Mouse (Mus musculus): ENCODE measurements around the gene Fryl. TPM values are rescaled to one million over a fixed set of nuclear protein-coding genes. Genes with fewer than 3 reads are reported as not detected.

Fryl gene
- polyA plus RNA-seq, 1 experiment from 2014 or later = 38.7 TPM

DNA sequence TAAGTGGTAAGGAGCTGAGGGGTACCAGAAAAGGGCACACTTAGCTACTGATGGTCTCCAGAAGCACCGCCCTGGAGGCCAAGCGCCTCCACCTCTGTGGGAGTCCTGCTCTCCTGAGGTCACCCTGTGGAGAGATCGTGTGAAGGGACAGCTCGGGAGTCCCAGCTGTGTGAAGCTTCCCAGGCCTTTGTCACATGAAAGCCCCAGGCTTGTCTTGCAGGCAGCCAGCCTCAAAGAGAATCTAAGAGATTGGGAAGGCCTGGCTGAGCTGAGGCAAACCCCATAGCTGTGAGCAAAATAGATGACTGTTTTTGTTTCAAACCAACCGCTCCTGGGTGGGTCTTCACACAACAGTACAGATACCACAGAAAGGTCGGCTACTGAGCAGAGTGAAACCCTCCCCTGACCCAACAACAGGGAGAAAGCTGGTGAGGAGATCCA lies 19.5 kb downstream of the Fryl start:
- 0 out of 2 replicates have a peak overlapping the region, but pooled peaks have one; percentile 14 for H3K9ac ChIP-seq
- 14% methylated on average over 6 of the region's 6 CpGs for WGBS
- no peaks in the 10 kb centered on the region for H3K27me3 ChIP-seq (replicated peaks)
- ATAC-seq (ENCODE audit: insufficient number of reproducible peaks, low FRiP score) = peak; percentile 72
- H3K4me3 ChIP-seq = no peak overlapping the region
- H3K36me3 ChIP-seq = no peaks in the 10 kb centered on the region
- H3K9me3 ChIP-seq (replicated peaks) = no peaks in the 10 kb centered on the region
- H3K4me2 ChIP-seq = peak overlapping the region; percentile 24
- peak overlapping the region; percentile 86 for H3K27ac ChIP-seq (ENCODE audit: poor library complexity, severe bottlenecking)
- peaks cover 53% of the 10 kb centered on the region for H3K4me1 ChIP-seq (replicated peaks)

DNA sequence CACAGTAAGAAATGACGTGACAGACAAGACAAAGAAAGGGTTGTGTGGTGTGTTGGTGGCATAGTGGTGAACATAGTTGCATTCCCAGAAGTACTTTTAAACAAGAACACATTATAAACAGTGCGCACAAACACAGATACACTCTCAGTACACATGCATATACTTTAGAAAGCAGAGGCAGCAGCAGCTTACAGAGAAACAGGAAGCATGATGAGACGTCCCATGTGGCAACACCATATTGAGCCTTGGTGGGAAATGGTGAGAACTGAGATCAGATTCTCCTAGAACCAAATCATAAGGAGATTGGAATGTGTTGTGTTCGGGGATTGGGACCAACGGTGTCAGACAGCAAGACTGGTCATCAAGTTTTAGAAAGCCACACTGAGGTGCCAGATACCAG lies 21.2 kb downstream of the Fryl start:
- WGBS = 72% methylated on average over 5 of the region's 5 CpGs
- no peaks in the 10 kb centered on the region for H3K36me3 ChIP-seq
- no peaks in the 10 kb centered on the region for H3K9me3 ChIP-seq (replicated peaks)
- H3K27ac ChIP-seq (ENCODE audit: poor library complexity, severe bottlenecking) = no peak overlapping the region
- no peak overlapping the region for H3K4me2 ChIP-seq
- no peaks in the 10 kb centered on the region for H3K27me3 ChIP-seq (replicated peaks)
- no peak overlapping the region for H3K4me3 ChIP-seq
- peaks cover 70% of the 10 kb centered on the region for H3K4me1 ChIP-seq (replicated peaks)
- H3K9ac ChIP-seq = no peak overlapping the region
- no peak for ATAC-seq (ENCODE audit: insufficient number of reproducible peaks, low FRiP score)

DNA sequence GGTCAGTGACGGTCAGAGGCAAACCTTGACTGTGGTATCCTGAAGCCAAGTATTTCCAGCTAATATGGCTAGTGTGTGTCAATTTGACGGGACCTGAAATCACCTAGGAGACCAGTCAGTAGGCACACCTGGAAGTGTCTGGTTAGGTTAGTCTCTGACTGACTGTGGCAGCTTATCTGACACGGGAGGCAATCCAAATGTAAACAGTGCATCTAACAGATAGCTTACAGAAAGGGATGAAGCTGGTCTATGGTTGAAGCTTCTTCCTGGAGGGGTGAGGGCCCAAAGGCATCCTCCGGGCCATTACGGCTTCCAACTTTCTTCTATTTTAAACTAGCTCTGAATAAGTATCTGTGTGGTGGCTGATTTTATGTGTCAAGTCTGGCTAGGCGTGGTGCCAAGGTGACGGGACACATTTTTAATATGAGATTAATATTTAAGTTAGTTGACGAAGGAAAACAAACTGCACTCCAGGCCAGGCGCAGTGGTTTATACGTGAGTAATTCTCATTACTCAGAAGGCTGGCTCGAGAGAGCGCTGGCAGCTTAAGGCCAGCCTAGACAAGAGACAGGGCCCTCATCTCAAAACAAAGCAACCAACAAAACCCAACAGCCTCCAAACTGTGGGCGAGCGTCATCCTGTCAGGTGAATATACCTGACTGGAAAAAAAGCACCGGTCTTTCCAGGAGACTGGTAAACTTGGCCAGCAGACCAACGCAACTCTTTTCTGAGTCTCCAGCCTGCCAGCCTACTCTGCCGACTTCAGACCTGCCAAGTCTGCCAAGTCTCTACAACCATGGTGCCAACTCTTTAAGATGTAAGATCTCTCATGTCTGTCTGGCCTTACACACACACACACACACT lies 23.2 kb downstream of the Fryl start:
- Histone ChIP-seq H3K27ac (ENCODE audit: poor library complexity, severe bottlenecking) (peak overlapping the region; percentile 87), H3K27me3 (replicated peaks) (no peaks in the 10 kb centered on the region), H3K4me3 (no peak overlapping the region), H3K9me3 (replicated peaks) (no peaks in the 10 kb centered on the region), H3K4me2 (peak overlapping the region; percentile 61; the same call in 1 of the 2 replicates), H3K9ac (no peak overlapping the region), H3K4me1 (replicated peaks) (peaks cover 85% of the 10 kb centered on the region), H3K36me3 (no peaks in the 10 kb centered on the region)
- ATAC-seq (ENCODE audit: insufficient number of reproducible peaks, low FRiP score) = no peak
- 66% methylated on average over 17 of the region's 17 CpGs for WGBS

DNA sequence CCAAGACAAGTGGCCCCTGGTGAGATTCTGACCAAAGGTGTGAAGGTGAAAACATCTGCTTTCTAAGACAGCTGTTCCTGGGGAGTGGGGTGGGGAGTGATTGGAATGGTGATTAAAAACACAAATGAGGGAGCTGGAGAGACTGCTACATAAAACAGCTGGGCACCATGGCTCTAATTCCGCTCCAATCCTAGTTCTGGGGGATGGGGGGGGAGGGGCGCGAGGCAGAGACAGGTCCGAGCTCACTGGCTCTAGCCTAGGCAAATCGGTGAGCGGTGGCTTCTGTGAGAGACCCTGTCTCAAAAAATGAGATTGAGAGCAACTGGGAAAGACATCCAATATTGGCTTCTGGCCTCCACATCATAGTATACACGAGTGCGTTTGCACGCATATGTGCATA lies 24.2 kb downstream of the Fryl start:
- Histone ChIP-seq H3K36me3 (no peaks in the 10 kb centered on the region), H3K27ac (ENCODE audit: poor library complexity, severe bottlenecking) (peak overlapping the region; percentile 87), H3K27me3 (replicated peaks) (no peaks in the 10 kb centered on the region), H3K9me3 (replicated peaks) (no peaks in the 10 kb centered on the region), H3K9ac (peak overlapping the region; percentile 56), H3K4me3 (peak overlapping the region; percentile 17; the same call in 1 of the 2 replicates), H3K4me2 (peak overlapping the region; percentile 61), H3K4me1 (replicated peaks) (peaks cover 86% of the 10 kb centered on the region)
- no peak for ATAC-seq (ENCODE audit: insufficient number of reproducible peaks, low FRiP score)
- 16% methylated on average over 9 of the region's 9 CpGs for WGBS

DNA sequence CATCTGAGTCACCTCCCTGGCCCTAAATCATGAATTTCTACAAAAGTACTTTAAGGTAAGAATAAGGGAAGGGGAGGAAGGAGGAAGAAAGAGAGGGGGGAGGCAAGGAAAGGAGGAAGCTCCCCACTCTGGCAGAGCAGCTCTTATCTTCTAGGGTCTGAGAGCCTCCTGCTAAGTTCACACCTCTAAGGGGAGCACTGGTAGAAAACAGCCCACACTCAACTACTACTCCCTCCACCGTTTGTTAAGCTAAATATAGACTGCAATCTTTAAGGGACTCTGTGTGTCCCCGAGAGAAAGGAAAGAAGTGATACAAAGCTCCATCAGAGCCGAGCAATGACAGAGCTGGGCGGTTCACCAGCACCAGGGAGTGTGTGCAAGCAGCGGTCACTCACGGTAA lies 24.6 kb downstream of the Fryl start:
- WGBS = 3% methylated on average over 6 of the region's 6 CpGs
- peak; percentile 49; the same call in 1 of the 2 replicates for ATAC-seq (ENCODE audit: insufficient number of reproducible peaks, low FRiP score)
- Histone ChIP-seq H3K27me3 (replicated peaks) (no peaks in the 10 kb centered on the region), H3K9ac (peak overlapping the region; percentile 56), H3K9me3 (replicated peaks) (no peaks in the 10 kb centered on the region), H3K27ac (ENCODE audit: poor library complexity, severe bottlenecking) (peak overlapping the region; percentile 87), H3K4me3 (no peak overlapping the region), H3K36me3 (no peaks in the 10 kb centered on the region), H3K4me1 (replicated peaks) (peaks cover 86% of the 10 kb centered on the region), H3K4me2 (peak overlapping the region; percentile 61)

DNA sequence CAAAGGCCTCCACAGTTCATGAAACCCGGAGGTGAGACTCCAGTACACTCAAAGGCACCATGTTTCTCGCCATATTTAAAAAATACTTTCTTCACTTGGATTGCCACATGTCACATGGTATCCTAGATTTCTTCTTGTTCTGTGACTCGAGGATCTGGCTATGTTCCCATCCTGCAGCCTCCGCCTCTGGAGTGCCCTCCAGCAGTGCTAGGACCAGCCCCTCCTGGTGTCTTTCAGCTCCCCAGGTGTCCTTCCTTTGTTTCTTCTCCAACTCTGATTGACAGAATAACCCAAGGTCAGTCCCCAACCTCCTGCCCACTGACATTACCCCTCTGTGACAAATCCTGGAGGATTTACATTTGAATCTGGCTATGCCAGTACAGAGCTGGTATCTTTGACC lies 26.2 kb downstream of the Fryl start:
- Histone ChIP-seq H3K4me3 (no peak overlapping the region), H3K4me1 (replicated peaks) (peaks cover 82% of the 10 kb centered on the region), H3K36me3 (no peaks in the 10 kb centered on the region), H3K9me3 (replicated peaks) (no peaks in the 10 kb centered on the region), H3K27me3 (replicated peaks) (no peaks in the 10 kb centered on the region), H3K27ac (ENCODE audit: poor library complexity, severe bottlenecking) (no peak overlapping the region; the same call in 1 of the 2 replicates), H3K9ac (no peak overlapping the region), H3K4me2 (no peak overlapping the region)
- no peak for ATAC-seq (ENCODE audit: insufficient number of reproducible peaks, low FRiP score)
- WGBS = 58% methylated on average over 4 of the region's 4 CpGs

DNA sequence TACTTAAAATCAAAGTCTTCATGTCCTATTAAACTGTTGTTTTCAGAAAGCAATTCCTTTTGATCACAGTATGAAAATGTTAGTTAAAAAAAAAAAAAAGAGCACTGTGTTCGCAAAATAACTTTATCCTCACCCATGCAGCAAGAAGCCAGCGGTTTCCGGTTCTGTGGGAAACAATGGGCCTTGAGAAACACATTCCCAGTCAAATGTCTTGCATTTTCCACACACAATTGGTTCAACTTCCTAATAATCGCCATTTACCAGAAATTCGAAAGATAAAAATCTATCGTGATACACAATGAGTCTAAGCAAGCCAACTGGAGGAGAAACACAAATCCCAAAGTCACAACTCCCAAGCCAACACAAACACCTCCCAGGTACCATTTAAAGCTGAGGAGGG lies 27.0 kb downstream of the Fryl start:
- H3K4me2 ChIP-seq = no peak overlapping the region
- H3K9ac ChIP-seq = no peak overlapping the region
- no peak for ATAC-seq (ENCODE audit: insufficient number of reproducible peaks, low FRiP score)
- peak overlapping the region; percentile 20; the same call in 1 of the 2 replicates for H3K27ac ChIP-seq (ENCODE audit: poor library complexity, severe bottlenecking)
- H3K4me1 ChIP-seq (replicated peaks) = peaks cover 77% of the 10 kb centered on the region
- no peaks in the 10 kb centered on the region for H3K9me3 ChIP-seq (replicated peaks)
- no peaks in the 10 kb centered on the region for H3K36me3 ChIP-seq
- H3K27me3 ChIP-seq (replicated peaks) = no peaks in the 10 kb centered on the region
- 52% methylated on average over 6 of the region's 6 CpGs for WGBS
- H3K4me3 ChIP-seq = no peak overlapping the region

DNA sequence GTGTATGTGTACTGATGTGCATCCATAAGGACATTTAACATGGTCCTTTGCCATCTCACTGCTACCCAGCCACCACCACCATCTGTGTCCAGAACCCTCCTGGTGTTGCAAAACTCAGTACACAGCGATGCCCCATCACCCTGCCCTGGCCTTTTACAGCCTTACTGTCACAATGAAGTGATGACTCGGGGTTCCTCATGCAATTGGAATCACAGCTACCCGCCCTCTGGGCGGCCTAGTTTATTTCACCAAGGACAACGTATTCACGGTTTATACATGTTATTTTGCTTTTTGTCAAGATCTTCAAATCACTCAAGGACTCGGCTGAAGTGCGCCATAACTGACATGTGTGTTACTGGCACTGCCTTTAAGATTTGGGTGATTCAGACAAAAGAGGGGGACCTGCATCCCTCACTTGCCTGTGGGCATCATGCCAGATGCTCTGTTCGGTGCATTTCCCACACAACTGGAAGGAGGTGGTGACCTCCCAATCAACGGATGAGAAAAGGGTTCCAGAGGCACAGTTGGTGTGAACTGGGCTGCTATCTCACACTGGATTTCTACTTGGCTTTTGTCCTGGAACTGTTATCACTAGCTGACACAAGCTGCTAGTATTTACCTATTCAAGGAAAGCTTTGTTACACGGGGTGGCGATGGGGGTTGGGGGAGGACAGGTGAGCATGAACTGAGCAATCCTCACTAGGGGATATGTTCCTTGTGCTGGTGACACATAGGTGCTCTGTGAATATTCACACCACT lies 27.9 kb downstream of the Fryl start:
- Histone ChIP-seq H3K4me2 (no peak overlapping the region), H3K27me3 (replicated peaks) (no peaks in the 10 kb centered on the region), H3K36me3 (no peaks in the 10 kb centered on the region), H3K4me3 (no peak overlapping the region), H3K9ac (no peak overlapping the region), H3K27ac (ENCODE audit: poor library complexity, severe bottlenecking) (peak overlapping the region; percentile 58; the same call in 1 of the 2 replicates), H3K4me1 (replicated peaks) (peaks cover 68% of the 10 kb centered on the region), H3K9me3 (replicated peaks) (no peaks in the 10 kb centered on the region)
- 60% methylated on average over 12 of the region's 12 CpGs for WGBS
- ATAC-seq (ENCODE audit: insufficient number of reproducible peaks, low FRiP score) = no peak

DNA sequence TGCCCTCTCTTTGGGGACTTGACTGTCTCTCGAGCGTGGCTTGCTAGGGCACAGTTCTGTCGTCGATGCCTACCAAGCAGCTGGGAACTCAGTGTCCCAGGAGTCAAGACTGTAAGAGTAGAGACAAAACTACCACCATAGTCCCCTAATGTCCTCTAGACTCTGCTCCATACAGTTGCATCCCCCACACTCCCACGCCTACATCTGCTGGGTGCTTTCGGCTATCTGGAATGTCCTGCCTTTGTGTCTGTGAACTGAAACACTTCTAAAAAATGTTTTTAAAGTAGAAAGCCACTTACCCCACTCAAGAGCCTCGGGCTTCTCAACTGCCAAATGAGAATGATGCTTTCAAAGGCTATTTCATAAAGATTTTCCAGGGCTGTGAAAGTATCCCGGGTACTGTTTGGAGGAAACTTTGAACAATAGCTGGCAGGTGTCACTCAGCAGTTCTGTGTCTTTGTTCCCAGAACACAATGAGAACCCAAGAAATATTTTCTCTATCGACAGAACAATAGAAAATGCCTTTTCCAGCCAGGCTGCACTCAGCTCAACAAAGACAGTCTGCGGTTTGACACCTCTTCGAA lies 28.8 kb downstream of the Fryl start:
- no peaks in the 10 kb centered on the region for H3K36me3 ChIP-seq
- H3K27ac ChIP-seq (ENCODE audit: poor library complexity, severe bottlenecking) = peak overlapping the region; percentile 58
- no peak overlapping the region for H3K4me2 ChIP-seq
- H3K4me1 ChIP-seq (replicated peaks) = peaks cover 65% of the 10 kb centered on the region
- no peaks in the 10 kb centered on the region for H3K27me3 ChIP-seq (replicated peaks)
- no peak for ATAC-seq (ENCODE audit: insufficient number of reproducible peaks, low FRiP score)
- WGBS = 49% methylated on average over 11 of the region's 11 CpGs
- H3K9me3 ChIP-seq (replicated peaks) = no peaks in the 10 kb centered on the region
- H3K9ac ChIP-seq = no peak overlapping the region
- no peak overlapping the region for H3K4me3 ChIP-seq

DNA sequence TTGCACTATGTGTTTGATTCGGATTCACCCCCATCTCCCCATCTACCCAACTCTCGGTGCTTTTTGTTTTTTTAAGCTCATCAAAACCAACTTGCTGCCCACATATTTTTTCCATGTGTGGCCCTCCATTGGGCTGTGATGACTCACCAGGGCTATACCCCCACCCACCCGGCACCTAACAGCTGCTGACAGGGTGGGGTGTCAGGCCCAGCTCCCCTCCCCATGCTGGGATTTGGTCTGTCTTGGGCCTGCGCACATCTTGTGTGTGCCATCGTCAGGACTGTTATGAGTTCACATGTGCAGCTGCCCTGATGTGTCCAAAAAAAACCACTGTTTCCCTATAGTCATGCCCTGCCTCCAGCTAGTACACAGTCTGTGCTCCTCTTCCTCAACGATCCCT lies 33.4 kb downstream of the Fryl start:
- Histone ChIP-seq H3K4me3 (no peak overlapping the region), H3K27ac (ENCODE audit: poor library complexity, severe bottlenecking) (no peak overlapping the region; the same call in 1 of the 2 replicates), H3K9ac (no peak overlapping the region), H3K36me3 (peaks cover 22% of the 10 kb centered on the region), H3K4me1 (replicated peaks) (peaks cover 27% of the 10 kb centered on the region), H3K4me2 (no peak overlapping the region), H3K27me3 (replicated peaks) (no peaks in the 10 kb centered on the region), H3K9me3 (replicated peaks) (no peaks in the 10 kb centered on the region)
- ATAC-seq (ENCODE audit: insufficient number of reproducible peaks, low FRiP score) = 0 out of 2 replicates have a peak, but pooled peaks have one; percentile 15
- 49% methylated on average over 6 of the region's 6 CpGs for WGBS

DNA sequence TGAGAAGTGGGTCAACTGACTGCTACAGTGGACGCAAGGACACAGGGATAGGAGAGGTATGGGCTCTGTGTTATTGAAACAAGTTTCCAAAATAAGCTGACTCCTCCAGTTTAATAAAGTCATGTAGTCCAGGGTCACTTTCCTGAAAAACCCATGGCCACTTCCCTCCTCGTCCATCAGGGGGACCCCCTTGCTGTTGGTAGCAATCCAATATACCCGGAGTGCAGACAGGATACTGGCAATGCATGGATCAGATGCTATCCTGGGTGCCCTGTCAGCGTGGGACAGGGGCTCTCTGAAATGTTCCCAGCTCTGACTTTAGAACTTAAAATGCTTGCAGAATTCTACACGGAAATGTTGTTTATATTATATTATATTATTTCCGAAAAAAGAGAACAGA lies 34.0 kb downstream of the Fryl start:
- Histone ChIP-seq H3K27ac (ENCODE audit: poor library complexity, severe bottlenecking) (no peak overlapping the region), H3K9ac (no peak overlapping the region), H3K36me3 (peaks cover 23% of the 10 kb centered on the region), H3K4me1 (replicated peaks) (peaks cover 20% of the 10 kb centered on the region), H3K27me3 (replicated peaks) (no peaks in the 10 kb centered on the region), H3K4me2 (no peak overlapping the region), H3K9me3 (replicated peaks) (no peaks in the 10 kb centered on the region), H3K4me3 (no peak overlapping the region)
- no peak for ATAC-seq (ENCODE audit: insufficient number of reproducible peaks, low FRiP score)
- 44% methylated on average over 6 of the region's 6 CpGs for WGBS
